ENCODE assay signal across 8 mouse cellular contexts in genomic region chr15:84854921-84855901, GRCm38 (mm10). TPM values are rescaled to one million over a fixed set of nuclear protein-coding genes. Genes with fewer than 3 reads are reported as not detected.
A peak's percentile ranks its signal among the peaks of the same experiment; 100 is the strongest.
DNase-seq lines count a peak whose midpoint lies in the region; ATAC-seq and TF ChIP-seq lines count a peak whose summit lies in the region.

No protein-coding gene starts in this region.

- peak overlapping the region; percentile 77 for H3K4me3 ChIP-seq in intestine, embryonic 16.5 days (ENCODE audit: low read length)
- peak overlapping the region; percentile 62 for H3K4me3 ChIP-seq in midbrain, postnatal 0 days (ENCODE audit: low read depth, low read length)
- peak overlapping the region; percentile 58 for H3K4me3 ChIP-seq in stomach, embryonic 14.5 days (ENCODE audit: low read depth, low read length)

- under 1% methylated on average over 88 of the region's 88 CpGs for WGBS in intestine, embryonic 16.5 days
- under 1% methylated on average over 83 of the region's 88 CpGs for WGBS in midbrain, postnatal 0 days
- WGBS in stomach, embryonic 14.5 days = under 1% methylated on average over 82 of the region's 88 CpGs

- peak overlapping the region; percentile 99 for H3K4me2 ChIP-seq in intestine, embryonic 16.5 days (ENCODE audit: low read depth, low read length)
- peak overlapping the region; percentile 98 for H3K4me2 ChIP-seq in midbrain, postnatal 0 days (ENCODE audit: low read depth, low read length, poor library complexity, severe bottlenecking)
- peak overlapping the region; percentile 99 for H3K4me2 ChIP-seq in stomach, embryonic 14.5 days (replicated peaks; ENCODE audit: low read depth, low read length)

- H3K36me3 ChIP-seq in intestine, embryonic 16.5 days (ENCODE audit: control insufficient read depth, insufficient read depth, low read length) = no peaks in the 10 kb centered on the region
- H3K36me3 ChIP-seq in midbrain, postnatal 0 days (ENCODE audit: insufficient read depth, low read length) = no peaks in the 10 kb centered on the region
- H3K36me3 ChIP-seq in stomach, embryonic 14.5 days (ENCODE audit: control insufficient read depth, insufficient read depth, low read length) = no peaks in the 10 kb centered on the region

- TF ChIP-seq CTCF in midbrain, postnatal 0 days (IDR thresholded peaks at IDR 0.05) = no peak

- ATAC-seq in intestine, embryonic 16.5 days = peak; percentile 19
- ATAC-seq in midbrain, postnatal 0 days (ENCODE audit: low FRiP score) = peak; percentile 17; the same call in 1 of the 2 replicates
- 0 out of 2 replicates have a peak, but pooled peaks have one; percentile 8 for ATAC-seq in stomach, embryonic 14.5 days (ENCODE audit: insufficient number of reproducible peaks, insufficient read depth, low FRiP score, low read depth)

- H3K9ac ChIP-seq in intestine, embryonic 16.5 days (ENCODE audit: low read depth, low read length) = peak overlapping the region; percentile 80
- peak overlapping the region; percentile 51 for H3K9ac ChIP-seq in midbrain, postnatal 0 days (replicated peaks; ENCODE audit: low read length, poor library complexity, severe bottlenecking)
- peak overlapping the region; percentile 53 for H3K9ac ChIP-seq in stomach, embryonic 14.5 days (replicated peaks; ENCODE audit: low read depth, low read length)

- DNase-seq in urinary bladder, adult 2 months (ENCODE audit: low spot score) = peak; percentile 24
- DNase-seq in urinary bladder, postnatal 10 days (ENCODE audit: low spot score) = no peak
- peak; percentile 71 to 74 for DNase-seq in cerebellum, postnatal 10 days
- peak; percentile 26 to 31 for DNase-seq in frontal cortex, postnatal 14 days (ENCODE audit: low spot score in 2 of 2)
- DNase-seq in liver = peak; percentile 21
- DNase-seq in midbrain, postnatal 0 days (ENCODE audit: low spot score) = peak; percentile 71

- H3K27ac ChIP-seq in intestine, embryonic 16.5 days (ENCODE audit: low read length) = peak overlapping the region; percentile 76
- peak overlapping the region; percentile 80 for H3K27ac ChIP-seq in midbrain, postnatal 0 days (ENCODE audit: low read depth, low read length)
- peak overlapping the region; percentile 39; the same call in 1 of the 2 replicates for H3K27ac ChIP-seq in stomach, embryonic 14.5 days (ENCODE audit: low read length)

- peaks cover 7% of the 10 kb centered on the region; the same call in 1 of the 2 replicates for H3K27me3 ChIP-seq in intestine, embryonic 16.5 days (replicated peaks; ENCODE audit: control insufficient read depth, insufficient read depth, low read length)
- H3K27me3 ChIP-seq in midbrain, postnatal 0 days (ENCODE audit: insufficient read depth, low read length) = no peaks in the 10 kb centered on the region
- no peaks in the 10 kb centered on the region for H3K27me3 ChIP-seq in stomach, embryonic 14.5 days (ENCODE audit: control insufficient read depth, insufficient read depth, low read length)

- H3K9me3 ChIP-seq in intestine, embryonic 16.5 days (ENCODE audit: control insufficient read depth, low read length) = no peaks in the 10 kb centered on the region
- no peaks in the 10 kb centered on the region for H3K9me3 ChIP-seq in midbrain, postnatal 0 days (ENCODE audit: low read length)
- no peaks in the 10 kb centered on the region for H3K9me3 ChIP-seq in stomach, embryonic 14.5 days (ENCODE audit: control insufficient read depth, low read depth, low read length)

- peaks cover 42% of the 10 kb centered on the region for H3K4me1 ChIP-seq in intestine, embryonic 16.5 days (ENCODE audit: control insufficient read depth, insufficient read depth, low read length)
- no peaks in the 10 kb centered on the region; the same call in 1 of the 2 replicates for H3K4me1 ChIP-seq in midbrain, postnatal 0 days (ENCODE audit: insufficient read depth, low read length)
- peaks cover 24% of the 10 kb centered on the region for H3K4me1 ChIP-seq in stomach, embryonic 14.5 days (ENCODE audit: control insufficient read depth, insufficient read depth, low read length)

RNA-seq across cellular contexts. Expression of gene Phf21b, which starts 0.6 kb away (rescaled TPM):
- polyA plus RNA-seq in urinary bladder, adult 2 months (2012; rRNA removed) = 1.9 and 3.9 TPM in 2 replicates
- polyA plus RNA-seq in intestine, embryonic 16.5 days (2015; fragmentation: Nextera tagmentation; extraction: Ambion mirVana) = 0.43 and 0.48 TPM in 2 replicates
- 11.7 and 14.2 TPM in 2 replicates for total RNA-seq in midbrain, postnatal 0 days (2014; rRNA removed)
- 1.1 and 1.4 TPM in 2 replicates for polyA plus RNA-seq in midbrain, postnatal 0 days (2015; fragmentation: Nextera tagmentation; extraction: Ambion mirVana)
- 1.8 and 2.8 TPM in 2 replicates for polyA plus RNA-seq in stomach, embryonic 14.5 days (2014; fragmentation: Nextera tagmentation; extraction: Ambion mirVana)
